Mouse (Mus musculus) CH12.LX (cell line): ENCODE measurements around the gene Abcb8. TPM values are rescaled to one million over a fixed set of nuclear protein-coding genes. Genes with fewer than 3 reads are reported as not detected.

Experiments used
- DNase-seq: peaks from one replicate; pipeline ENCODE4 v3.0.0-alpha.2; 2013; ENCODE audit errors: extremely low read depth
- H3K27ac ChIP-seq: 2 replicates; pipeline ENCODE4 v1.5.1; 2012; ENCODE audit warnings: low read depth, mild to moderate bottlenecking, control low read depth, moderate library complexity; ENCODE audit not compliant: insufficient read depth
- H3K27me3 ChIP-seq: replicated peaks from 2 replicates; pipeline ENCODE3; 2012; ENCODE audit warnings: inconsistent platforms
- H3K36me3 ChIP-seq, 2 experiments: replicated peaks in 1 of 2; 2 replicates each; pipeline versions ENCODE3 to v1.6.1; 2012; ENCODE audit warnings: inconsistent platforms in 1 of 2, low read length in 1 of 2, mild to moderate bottlenecking in 1 of 2, mixed read lengths in 1 of 2, moderate library complexity in 1 of 2; ENCODE audit not compliant: control insufficient read depth in 1 of 2, insufficient read depth in 1 of 2
- H3K4me1 ChIP-seq, 2 experiments: 2 replicates each; pipeline ENCODE4 v1.6.1; 2012; ENCODE audit warnings: inconsistent platforms in 1 of 2, moderate library complexity in 1 of 2; ENCODE audit not compliant: insufficient read depth in 2 of 2, control insufficient read depth in 1 of 2
- H3K4me2 ChIP-seq: 2 replicates; pipeline ENCODE4 v1.6.1; 2012; ENCODE audit warnings: low read depth, mild to moderate bottlenecking, control low read depth; ENCODE audit not compliant: poor library complexity, insufficient read depth, severe bottlenecking
- H3K4me3 ChIP-seq, 3 experiments: fragments of 150-350 bp in 1 of 3; sonication (generic) in 1 of 3; replicated peaks in 1 of 3; 2 replicates each; pipeline versions ENCODE3 to v1.5.1; 2011 to 2012; ENCODE audit warnings: low read depth in 2 of 3, low read length in 2 of 3, mild to moderate bottlenecking in 2 of 3, moderate library complexity in 2 of 3, control low read depth in 1 of 3, improper control_type of control experiment in 1 of 3, inconsistent platforms in 1 of 3, mixed read lengths in 1 of 3; ENCODE audit not compliant: poor library complexity in 1 of 3
- H3K79me2 ChIP-seq: replicated peaks from 2 replicates; pipeline ENCODE4 v1.6.1; 2012; ENCODE audit warnings: mild to moderate bottlenecking, moderate library complexity; ENCODE audit not compliant: control insufficient read depth, poor library complexity, insufficient read depth, severe bottlenecking; ENCODE audit errors: extremely low read depth
- H3K9ac ChIP-seq: 2 replicates; pipeline ENCODE4 v1.6.1; 2012; ENCODE audit warnings: low read depth, mild to moderate bottlenecking, control low read depth, moderate library complexity; ENCODE audit not compliant: insufficient read depth
- H3K9me3 ChIP-seq: replicated peaks from 2 replicates; pipeline ENCODE3; 2012; ENCODE audit warnings: low read length, inconsistent platforms, mixed read lengths
- BHLHE40 ChIP-seq: IDR thresholded peaks from 2 replicates; pipeline ENCODE4 v1.6.1; 2011; ENCODE audit warnings: mild to moderate bottlenecking, low read depth, low read length, improper control_type of control experiment
- CHD1 ChIP-seq: IDR thresholded peaks from 2 replicates; pipeline ENCODE4 v1.6.1; 2012; ENCODE audit warnings: low read depth, low read length, improper control_type of control experiment, inconsistent platforms
- ELF1 ChIP-seq: IDR thresholded peaks from 2 replicates; pipeline ENCODE4 v1.6.1; 2014; ENCODE audit warnings: low read depth, mild to moderate bottlenecking, inconsistent platforms, low read length, improper control_type of control experiment
- EP300 ChIP-seq: IDR thresholded peaks from 2 replicates; pipeline ENCODE4 v1.6.1; 2011; ENCODE audit warnings: low read length, improper control_type of control experiment
- ETS1 ChIP-seq: conservative IDR thresholded peaks from 2 replicates; pipeline ENCODE4 v1.6.1; 2012; ENCODE audit warnings: low read depth, mild to moderate bottlenecking, inconsistent platforms, low read length, improper control_type of control experiment, moderate library complexity
- IRF4 ChIP-seq: IDR thresholded peaks from 2 replicates; pipeline ENCODE4 v1.6.1; 2014; ENCODE audit warnings: low read depth, mild to moderate bottlenecking, inconsistent platforms, low read length, improper control_type of control experiment
- JUN ChIP-seq: IDR thresholded peaks from 2 replicates; pipeline ENCODE4 v1.6.1; 2011; ENCODE audit warnings: low read depth, mild to moderate bottlenecking, low read length, improper control_type of control experiment, moderate library complexity; ENCODE audit not compliant: insufficient read depth
- KAT2A ChIP-seq: IDR thresholded peaks from 2 replicates; pipeline ENCODE4 v1.6.1; 2012; ENCODE audit warnings: low read length, improper control_type of control experiment, inconsistent platforms; ENCODE audit not compliant: insufficient replicate concordance
- MAFK ChIP-seq: IDR thresholded peaks from 2 replicates; pipeline ENCODE4 v1.6.1; 2011; ENCODE audit warnings: low read length, improper control_type of control experiment; ENCODE audit not compliant: insufficient replicate concordance
- MAX ChIP-seq: IDR thresholded peaks from 2 replicates; pipeline ENCODE4 v1.6.1; 2011; ENCODE audit warnings: low read length, improper control_type of control experiment
- NELFE ChIP-seq: IDR thresholded peaks from 2 replicates; pipeline ENCODE4 v1.6.1; 2011; ENCODE audit warnings: low read depth, low read length, improper control_type of control experiment
- NRF1 ChIP-seq: IDR thresholded peaks from 2 replicates; pipeline ENCODE4 v1.6.1; 2014; ENCODE audit warnings: low read depth, mild to moderate bottlenecking, inconsistent platforms, low read length, improper control_type of control experiment, moderate library complexity
- PAX5 ChIP-seq: IDR thresholded peaks from 2 replicates; pipeline ENCODE4 v1.6.1; 2012; ENCODE audit warnings: low read length, inconsistent platforms, mixed read lengths
- POLR2A ChIP-seq: IDR thresholded peaks from 2 replicates; pipeline ENCODE4 v1.6.1; 2011; ENCODE audit warnings: low read depth, mild to moderate bottlenecking, improper control_type of control experiment, low read length
- ZKSCAN1 ChIP-seq: IDR thresholded peaks from 2 replicates; pipeline ENCODE4 v1.6.1; 2012; ENCODE audit warnings: low read depth, inconsistent platforms, low read length, improper control_type of control experiment, borderline replicate concordance
- dilution Hi-C: fragments of 300-500 bp; cut with MboI; formaldehyde crosslinking; loops from 2 replicates; pipeline ENCODE4 v1.14.3; 2020; ENCODE audit warnings: low sequenced_read_pairs; ENCODE audit not compliant: extremely low pct_unique_long_range_greater_than_20kb, extremely low pct_ligation_motif_present
- in situ Hi-C: fragments of 300-500 bp; cut with MboI; formaldehyde crosslinking; loops from 3 replicates; pipeline ENCODE4 v1.14.3; 2019; ENCODE audit warnings: low sequenced_read_pairs, low pct_ligation_motif_present, low pct_unique_long_range_greater_than_20kb, mixed read lengths
- polyA plus RNA-seq: library from polyadenylated mRNA; unstranded; fragments of >175 nt; gene quantifications from 2 replicates; pipeline ENCODE4 v1.2.1, GENCODE M21; 2012; ENCODE audit warnings: low read depth; ENCODE audit not compliant: insufficient read length
- total RNA-seq, 2 experiments: library from RNA; depleted of rRNA; stranded (reverse); fragments of 300-350 nt in 1 of 2; fragments of >200 nt in 1 of 2; gene quantifications; 2 replicates each; pipeline ENCODE4 v1.2.3; 2012 to 2014

The Abcb8 gene
- total and polyA plus RNA-seq, 3 experiments, result 31.0 to 58.7 (median 45.4) TPM

DNA sequence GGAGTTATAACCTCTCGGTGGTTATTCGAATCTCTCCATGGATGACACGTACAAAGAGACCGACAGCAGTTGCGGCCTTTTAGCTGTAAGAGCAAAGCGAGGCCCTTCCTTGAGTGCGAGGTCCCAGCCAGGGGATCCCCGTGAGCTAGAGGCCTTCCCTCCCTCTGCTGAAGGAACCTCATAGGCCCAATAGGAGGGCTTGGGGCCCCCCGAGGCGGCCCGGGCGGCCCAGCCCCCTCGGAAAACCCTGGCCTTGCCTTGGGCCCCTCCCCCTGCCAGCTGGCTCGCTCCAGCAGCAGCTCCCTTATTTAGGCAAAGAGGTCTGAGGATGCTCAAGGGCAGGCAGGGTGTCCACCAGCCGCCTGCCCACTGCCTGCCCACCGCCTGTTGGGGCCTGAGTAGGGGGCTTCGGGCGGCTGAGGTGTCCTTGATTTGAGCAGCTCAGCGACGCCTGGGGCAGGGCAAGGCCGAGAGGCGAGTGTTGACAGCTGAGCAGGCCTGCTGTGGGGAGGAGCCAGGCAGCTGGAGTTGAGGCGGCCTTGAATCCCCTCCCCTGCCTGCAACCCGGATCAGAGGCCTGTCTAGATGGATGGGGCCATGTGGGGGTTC, 41.1 kb upstream of the Abcb8 start:
- TF ChIP-seq POLR2A, result peak; percentile 37; the same call in 1 of the 2 replicates
- no peak for TF ChIP-seq CHD1
- TF ChIP-seq BHLHE40, result no peak
- no peak for TF ChIP-seq JUN
- peak; percentile 9; the same call in 1 of the 2 replicates for TF ChIP-seq ETS1
- TF ChIP-seq ZKSCAN1, result no peak
- TF ChIP-seq, all 38 proteins: peak for 2
- H3K9ac ChIP-seq, result peak overlapping the region; percentile 23
- dilution Hi-C loops (no loop called here), in situ Hi-C loops (no loop called here)
- no peaks in the 10 kb centered on the region for H3K9me3 ChIP-seq
- no peaks in the 10 kb centered on the region for H3K36me3 ChIP-seq
- peak overlapping the region; percentile 68 for H3K27ac ChIP-seq
- peak; percentile 49 for DNase-seq
- peaks cover 83% of the 10 kb centered on the region for H3K27me3 ChIP-seq
- peak overlapping the region; percentile 82 for H3K4me2 ChIP-seq
- peak overlapping the region in 2 of 3 experiments; percentile 49 to 74 for H3K4me3 ChIP-seq
- H3K79me2 ChIP-seq, result no peaks in the 10 kb centered on the region
- peaks cover 27 to 29% of the 10 kb centered on the region in 2 experiments for H3K4me1 ChIP-seq

DNA sequence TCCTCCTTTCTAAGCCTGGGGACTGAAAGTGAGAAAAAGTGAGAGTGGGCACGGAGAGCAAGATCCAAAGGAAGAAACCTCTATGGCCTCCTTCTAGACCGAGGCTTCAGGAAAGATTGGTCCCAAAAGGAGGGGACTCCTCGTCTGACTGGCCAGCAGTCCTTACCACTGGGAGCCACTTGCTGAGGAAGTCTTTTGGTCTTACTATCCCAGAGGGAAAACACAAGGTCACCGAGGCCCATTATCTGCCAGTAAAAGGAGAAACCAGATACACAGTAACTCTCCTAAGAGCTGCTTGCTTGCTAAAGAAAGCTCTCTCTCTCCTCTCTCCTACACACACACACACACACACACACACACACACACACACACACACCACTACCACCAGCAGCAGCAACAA, 40.1 kb upstream of the Abcb8 start:
- Histone ChIP-seq H3K36me3 (no peaks in the 10 kb centered on the region), H3K4me1 (peaks cover 21 to 24% of the 10 kb centered on the region in 2 experiments), H3K4me3 (no peak overlapping the region), H3K27me3 (peaks cover 76% of the 10 kb centered on the region), H3K79me2 (no peaks in the 10 kb centered on the region), H3K4me2 (no peak overlapping the region), H3K9me3 (no peaks in the 10 kb centered on the region), H3K27ac (no peak overlapping the region), H3K9ac (no peak overlapping the region)
- DNase-seq, result no peak
- dilution Hi-C loops, result no loop called here
- in situ Hi-C loops, result no loop called here
- TF ChIP-seq EP300 (no peak), IRF4 (no peak), NRF1 (no peak), MAFK (no peak), ELF1 (no peak), PAX5 (no peak), KAT2A (no peak), MAX (no peak), ETS1 (no peak), JUN (no peak), NELFE (no peak)
